Mouse (Mus musculus) MEL (cell line): ENCODE measurements around the gene Htr3b. TPM values are rescaled to one million over a fixed set of nuclear protein-coding genes. Genes with fewer than 3 reads are reported as not detected.

Source experiments
- DNase-seq: peaks from one replicate; pipeline ENCODE4 v3.0.0; 2011; ENCODE audit warnings: low read depth, low spot score
- H3K27ac ChIP-seq: 2 replicates; pipeline ENCODE4 v1.5.1; 2012; ENCODE audit warnings: low read depth, mild to moderate bottlenecking, control low read depth, low read length, moderate library complexity; ENCODE audit not compliant: control insufficient read depth
- H3K27me3 ChIP-seq, 2 experiments: fragments of 150-350 bp in 1 of 2; sonication (generic) in 1 of 2; 2 replicates each; pipeline ENCODE4 v1.6.1; 2012; ENCODE audit warnings: low read length in 2 of 2, mild to moderate bottlenecking in 2 of 2, improper control_type of control experiment in 1 of 2, moderate library complexity in 1 of 2; ENCODE audit not compliant: insufficient read depth in 2 of 2, control insufficient read depth in 1 of 2
- H3K36me3 ChIP-seq, 2 experiments: 2 replicates each; pipeline ENCODE4 v1.6.1; 2012 to 2014; ENCODE audit warnings: low read length in 2 of 2, improper control_type of control experiment in 1 of 2, inconsistent platforms in 1 of 2, mild to moderate bottlenecking in 1 of 2; ENCODE audit not compliant: insufficient read depth in 2 of 2, control insufficient read depth in 1 of 2
- H3K4me1 ChIP-seq, 2 experiments: fragments of 150-350 bp in 1 of 2; sonication (generic) in 1 of 2; 2 replicates each; pipeline ENCODE4 v1.6.1; 2012; ENCODE audit warnings: low read length in 2 of 2, improper control_type of control experiment in 1 of 2, mild to moderate bottlenecking in 1 of 2; ENCODE audit not compliant: insufficient read depth in 2 of 2, control insufficient read depth in 1 of 2
- H3K4me3 ChIP-seq, 2 experiments: fragments of 150-350 bp in 1 of 2; sonication (generic) in 1 of 2; 2 replicates each; pipeline ENCODE4 v1.5.1; 2012; ENCODE audit warnings: low read depth in 2 of 2, low read length in 2 of 2, mild to moderate bottlenecking in 2 of 2, moderate library complexity in 2 of 2, control low read depth in 1 of 2, improper control_type of control experiment in 1 of 2; ENCODE audit not compliant: control insufficient read depth in 1 of 2, insufficient read depth in 1 of 2
- H3K79me2 ChIP-seq: 2 replicates; pipeline ENCODE4 v1.6.1; 2012; ENCODE audit warnings: mild to moderate bottlenecking, low read length, moderate library complexity; ENCODE audit not compliant: control insufficient read depth, poor library complexity, insufficient read depth
- H3K9ac ChIP-seq: 2 replicates; pipeline ENCODE4 v1.6.1; 2012; ENCODE audit warnings: low read depth, mild to moderate bottlenecking, control low read depth, low read length, moderate library complexity; ENCODE audit not compliant: control insufficient read depth, poor library complexity, severe bottlenecking
- H3K9me3 ChIP-seq: fragments of 150-350 bp; sonication (generic); replicated peaks from 2 replicates; pipeline ENCODE4 v1.6.1; 2012; ENCODE audit warnings: mild to moderate bottlenecking, low read length, improper control_type of control experiment, moderate library complexity; ENCODE audit not compliant: insufficient read depth
- BHLHE40 ChIP-seq: IDR thresholded peaks from 2 replicates; pipeline ENCODE4 v1.6.1; 2012; ENCODE audit warnings: low read depth, mild to moderate bottlenecking, inconsistent platforms, low read length, improper control_type of control experiment, borderline replicate concordance
- E2F4 ChIP-seq: IDR thresholded peaks from 2 replicates; pipeline ENCODE4 v1.6.1; 2011; ENCODE audit warnings: low read depth, low read length, improper control_type of control experiment, borderline replicate concordance
- ELF1 ChIP-seq: IDR thresholded peaks from 2 replicates; pipeline ENCODE4 v1.6.1; 2014; ENCODE audit warnings: low read depth, mild to moderate bottlenecking, inconsistent platforms, low read length, improper control_type of control experiment, moderate library complexity
- EP300 ChIP-seq, 2 experiments: IDR thresholded peaks; 2 replicates each; pipeline ENCODE4 v1.6.1; 2011; ENCODE audit warnings: improper control_type of control experiment in 2 of 2, low read length in 2 of 2, low read depth in 1 of 2, mild to moderate bottlenecking in 1 of 2
- ETS1 ChIP-seq: IDR thresholded peaks from 2 replicates; pipeline ENCODE4 v1.6.1; 2012; ENCODE audit warnings: low read depth, mild to moderate bottlenecking, inconsistent platforms, low read length, improper control_type of control experiment, moderate library complexity
- GABPA ChIP-seq: IDR thresholded peaks from 2 replicates; pipeline ENCODE4 v1.6.1; 2012; ENCODE audit warnings: low read depth, mild to moderate bottlenecking, inconsistent platforms, low read length, improper control_type of control experiment, moderate library complexity
- GATA1 ChIP-seq: IDR thresholded peaks from 2 replicates; pipeline ENCODE4 v1.6.1; 2011; ENCODE audit warnings: low read depth, low read length, improper control_type of control experiment
- JUND ChIP-seq: IDR thresholded peaks from 2 replicates; pipeline ENCODE4 v1.6.1; 2011; ENCODE audit warnings: low read depth, mild to moderate bottlenecking, improper control_type of control experiment, low read length
- MAFK ChIP-seq: IDR thresholded peaks from 2 replicates; pipeline ENCODE4 v1.6.1; 2011; ENCODE audit warnings: low read depth, mild to moderate bottlenecking, low read length, improper control_type of control experiment, borderline replicate concordance
- MAX ChIP-seq: IDR thresholded peaks from 2 replicates; pipeline ENCODE4 v1.6.1; 2011; ENCODE audit warnings: low read length, improper control_type of control experiment
- MXI1 ChIP-seq: IDR thresholded peaks from 2 replicates; pipeline ENCODE4 v1.6.1; 2011; ENCODE audit warnings: mild to moderate bottlenecking, low read depth, low read length, improper control_type of control experiment
- MYC ChIP-seq: IDR thresholded peaks from 2 replicates; pipeline ENCODE4 v1.6.1; 2011; ENCODE audit warnings: low read depth, mild to moderate bottlenecking, low read length, improper control_type of control experiment, moderate library complexity
- NELFE ChIP-seq: IDR thresholded peaks from 2 replicates; pipeline ENCODE4 v1.6.1; 2011; ENCODE audit warnings: low read depth, low read length, improper control_type of control experiment
- NRF1 ChIP-seq: IDR thresholded peaks from 2 replicates; pipeline ENCODE4 v1.6.1; 2014; ENCODE audit warnings: low read depth, mild to moderate bottlenecking, inconsistent platforms, low read length, improper control_type of control experiment, moderate library complexity; ENCODE audit not compliant: poor library complexity, insufficient read depth, severe bottlenecking
- POLR2AphosphoS2 ChIP-seq: IDR thresholded peaks from 2 replicates; pipeline ENCODE4 v1.6.1; 2011; ENCODE audit warnings: low read length, improper control_type of control experiment
- POLR2AphosphoS5 ChIP-seq: IDR thresholded peaks from 2 replicates; pipeline ENCODE4 v1.6.1; 2012; ENCODE audit warnings: low read depth, borderline replicate concordance, mild to moderate bottlenecking, inconsistent platforms, low read length, moderate library complexity, mixed read lengths
- RAD21 ChIP-seq: IDR thresholded peaks from 2 replicates; pipeline ENCODE4 v1.6.1; 2011; ENCODE audit warnings: mild to moderate bottlenecking, low read depth, low read length, improper control_type of control experiment
- RCOR1 ChIP-seq: IDR thresholded peaks from 2 replicates; pipeline ENCODE4 v1.6.1; 2012; ENCODE audit warnings: low read depth, mild to moderate bottlenecking, inconsistent platforms, low read length, improper control_type of control experiment
- SIN3A ChIP-seq: IDR thresholded peaks from 2 replicates; pipeline ENCODE4 v1.6.1; 2012; ENCODE audit warnings: low read length, improper control_type of control experiment, inconsistent platforms
- SMC3 ChIP-seq: IDR thresholded peaks from 2 replicates; pipeline ENCODE4 v1.6.1; 2011; ENCODE audit warnings: low read depth, low read length, improper control_type of control experiment
- TAL1 ChIP-seq: IDR thresholded peaks from 2 replicates; pipeline ENCODE4 v1.6.1; 2012; ENCODE audit warnings: mild to moderate bottlenecking, inconsistent platforms, low read length, moderate library complexity, mixed read lengths
- UBTF ChIP-seq: IDR thresholded peaks from 2 replicates; pipeline ENCODE4 v1.6.1; 2012; ENCODE audit warnings: low read depth, mild to moderate bottlenecking, inconsistent platforms, low read length, improper control_type of control experiment, moderate library complexity, borderline replicate concordance; ENCODE audit not compliant: insufficient read depth
- USF2 ChIP-seq, 2 experiments: IDR thresholded peaks; 2 replicates each; pipeline ENCODE4 v1.6.1; 2011 to 2012; ENCODE audit warnings: improper control_type of control experiment in 2 of 2, low read length in 2 of 2, borderline replicate concordance in 1 of 2, inconsistent platforms in 1 of 2, low read depth in 1 of 2, mild to moderate bottlenecking in 1 of 2; ENCODE audit not compliant: insufficient read depth in 1 of 2
- ZMIZ1 ChIP-seq: IDR thresholded peaks from 2 replicates; pipeline ENCODE4 v1.6.1; 2012; ENCODE audit warnings: low read depth, mild to moderate bottlenecking, inconsistent platforms, low read length, improper control_type of control experiment, moderate library complexity
- ZNF384 ChIP-seq: IDR thresholded peaks from 2 replicates; pipeline ENCODE4 v1.6.1; 2012; ENCODE audit warnings: low read depth, mild to moderate bottlenecking, inconsistent platforms, low read length, improper control_type of control experiment
- polyA plus RNA-seq, 2 experiments: library from polyadenylated mRNA; stranded (reverse) in 1 of 2; unstranded in 1 of 2; fragments of >175 nt in 1 of 2; fragments of >200 nt in 1 of 2; gene quantifications; 2 replicates each; pipeline versions ENCODE4 v1.2.1 to v1.2.4; 2012; ENCODE audit warnings: low replicate concordance in 2 of 2, low read depth in 1 of 2; ENCODE audit not compliant: insufficient read length in 2 of 2, insufficient read depth in 1 of 2, missing spikeins in 1 of 2
- total RNA-seq: library from RNA; depleted of rRNA; stranded (reverse); fragments of 300-350 nt; gene quantifications from 2 replicates; pipeline ENCODE4 v1.2.3, GENCODE M21; 2012

Gene Htr3b
- total and polyA plus RNA-seq, 3 experiments: not detected

DNA sequence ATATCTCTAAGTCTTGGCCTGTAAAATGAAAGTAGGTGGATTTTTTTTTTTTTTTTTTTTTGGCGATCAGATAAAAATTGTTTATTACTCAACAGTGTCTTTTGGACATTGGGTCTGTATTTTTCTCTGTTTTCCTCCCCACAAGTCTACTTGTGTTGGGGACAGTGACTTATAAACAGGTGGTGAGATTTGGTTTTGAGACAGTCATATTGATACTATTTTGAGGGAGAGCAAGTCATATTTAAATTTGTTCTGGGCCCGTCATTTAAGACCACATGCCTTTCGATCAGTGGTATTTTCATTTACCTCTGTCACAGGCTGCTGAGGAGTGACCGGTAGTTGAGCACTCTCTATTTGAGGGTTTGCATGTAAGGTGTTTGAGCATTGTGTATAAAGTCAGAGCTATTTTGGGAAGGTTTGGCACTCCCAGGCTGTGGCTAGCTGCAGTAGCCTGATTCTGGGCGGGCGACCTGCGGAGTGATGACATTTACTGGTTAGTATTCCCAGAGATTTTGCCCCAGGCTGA, 21.9 kb upstream of the Htr3b start:
- peak overlapping the region; percentile 21 to 82; a peak in 3 of 4 replicates for H3K4me3 ChIP-seq
- 0 out of 2 replicates have a peak overlapping the region, but pooled peaks have one; percentile 13 for H3K9ac ChIP-seq
- 0 out of 2 replicates have a peak, but pooled peaks cover 1% of the 10 kb centered on the region for H3K79me2 ChIP-seq

DNA sequence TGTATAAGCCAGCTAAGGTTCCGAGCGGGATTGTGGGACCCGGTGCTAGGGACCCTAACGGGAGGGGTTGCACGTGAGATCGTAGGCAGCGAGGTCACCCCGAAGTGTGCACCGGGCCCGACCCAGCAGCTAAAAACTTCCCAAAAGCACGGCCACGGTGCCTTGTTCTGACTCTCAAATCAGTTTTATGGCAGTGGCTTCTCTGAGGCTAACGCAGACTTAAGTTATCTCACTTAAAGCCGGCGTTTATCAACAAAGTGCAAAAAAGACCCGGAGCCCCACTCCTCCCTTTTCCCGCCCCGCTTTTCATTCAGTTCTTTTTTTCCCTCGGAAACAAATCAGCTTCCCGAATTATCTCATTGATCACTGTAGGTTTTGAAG, 20.9 kb upstream of the Htr3b start:
- peak overlapping the region; percentile 17; the same call in 1 of the 2 replicates for H3K27ac ChIP-seq
- H3K79me2 ChIP-seq: 0 out of 2 replicates have a peak, but pooled peaks cover 1% of the 10 kb centered on the region
- H3K4me1 ChIP-seq: peaks cover 7 to 30% of the 10 kb centered on the region in 2 experiments
- H3K9ac ChIP-seq: peak overlapping the region; percentile 69
- no peaks in the 10 kb centered on the region for H3K9me3 ChIP-seq
- peak; percentile 60 for DNase-seq
- peak overlapping the region; percentile 61 to 82 for H3K4me3 ChIP-seq
- peaks cover 0 to 28% of the 10 kb centered on the region in 2 experiments; a peak in 2 of 4 replicates for H3K36me3 ChIP-seq
- no peaks in the 10 kb centered on the region for H3K27me3 ChIP-seq
- no peak for TF ChIP-seq GABPA
- no peak for TF ChIP-seq ZMIZ1
- TF ChIP-seq MAFK: no peak
- peak; percentile 43 for TF ChIP-seq GATA1
- no peak for TF ChIP-seq USF2 (IDR thresholded peaks at IDR 0.05; ENCODE audit: borderline replicate concordance in 1 of 2, insufficient read depth in 1 of 2, low read depth in 1 of 2, low read length in 2 of 2)
- 0 out of 2 replicates have a peak, but pooled peaks have one; percentile 33 for TF ChIP-seq MXI1
- no peak for TF ChIP-seq POLR2AphosphoS2
- no peak for TF ChIP-seq JUND
- TF ChIP-seq POLR2AphosphoS5: no peak
- no peak for TF ChIP-seq SMC3
- TF ChIP-seq MYC: 0 out of 2 replicates have a peak, but pooled peaks have one; percentile 47
- TF ChIP-seq E2F4: 0 out of 2 replicates have a peak, but pooled peaks have one; percentile 43
- no peak for TF ChIP-seq NRF1
- TF ChIP-seq ETS1: no peak
- peak in 1 of 2 experiments; percentile 7; a peak in 1 of 4 replicates for TF ChIP-seq EP300 (IDR thresholded peaks at IDR 0.05; ENCODE audit: low read depth in 1 of 2, low read length in 2 of 2)
- TF ChIP-seq ELF1: no peak
- TF ChIP-seq NELFE: no peak
- 0 out of 2 replicates have a peak, but pooled peaks have one; percentile 45 for TF ChIP-seq MAX
- TF ChIP-seq RAD21: no peak
- TF ChIP-seq SIN3A: peak; percentile 45
- peak; percentile 55; the same call in 1 of the 2 replicates for TF ChIP-seq ZNF384
- TF ChIP-seq BHLHE40: peak; percentile 60; the same call in 1 of the 2 replicates
- no peak for TF ChIP-seq RCOR1
- no peak for TF ChIP-seq TAL1
- no peak for TF ChIP-seq UBTF

More for the DNA sequence above, 21.9 kb upstream of the Htr3b start:
- TF ChIP-seq GATA1 (peak; percentile 77), ZNF384 (peak; percentile 92), JUND (no peak), E2F4 (no peak)
- Histone ChIP-seq H3K9me3 (no peaks in the 10 kb centered on the region), H3K36me3 (peaks cover 0 to 21% of the 10 kb centered on the region in 2 experiments; a peak in 2 of 4 replicates), H3K27ac (no peak overlapping the region), H3K27me3 (no peaks in the 10 kb centered on the region), H3K4me1 (peaks cover 5 to 23% of the 10 kb centered on the region in 2 experiments)
- peak; percentile 27 for DNase-seq
